Mouse (Mus musculus) spleen, postnatal 36 days (tissue): ENCODE data around the gene Oxnad1.

Experiments
- DNase-seq, 2 experiments: peaks; one replicate each; pipeline ENCODE4 v3.0.0; 2022; ENCODE audit warnings: low spot score in 2 of 2, mixed read lengths in 1 of 2

Oxnad1 gene

GRCm38 (mm10) chr14:32141723-32142122 lies 56.5 kb downstream of the Oxnad1 start, which contains the start of gene Msmb:
Gene Msmb (plus strand): TSS chr14:32142023.
- DNase-seq: no peak

DNA sequence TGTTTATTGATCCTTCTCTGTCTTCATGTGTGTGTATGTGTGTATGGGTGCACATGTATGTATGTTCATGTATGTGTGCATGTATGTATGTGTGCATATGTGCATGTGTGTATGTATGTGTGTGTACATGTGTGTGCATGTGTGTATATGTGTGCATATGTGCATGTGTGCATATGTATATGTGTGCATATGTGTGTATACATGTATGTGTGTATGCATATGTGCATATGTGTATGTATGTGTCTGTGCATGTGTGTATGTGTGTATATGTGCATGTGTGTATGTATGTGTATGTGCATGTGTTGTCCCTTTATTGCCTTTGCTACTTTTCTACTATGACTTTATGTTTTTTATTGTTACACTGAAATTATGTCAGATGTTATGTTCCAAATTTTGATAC lies 59.6 kb downstream of the Oxnad1 start:
- no peak for DNase-seq

- no peak for DNase-seq
Measured at GRCm38 (mm10) chr14:32145401-32145800, 60.2 kb downstream of the Oxnad1 start.

DNA sequence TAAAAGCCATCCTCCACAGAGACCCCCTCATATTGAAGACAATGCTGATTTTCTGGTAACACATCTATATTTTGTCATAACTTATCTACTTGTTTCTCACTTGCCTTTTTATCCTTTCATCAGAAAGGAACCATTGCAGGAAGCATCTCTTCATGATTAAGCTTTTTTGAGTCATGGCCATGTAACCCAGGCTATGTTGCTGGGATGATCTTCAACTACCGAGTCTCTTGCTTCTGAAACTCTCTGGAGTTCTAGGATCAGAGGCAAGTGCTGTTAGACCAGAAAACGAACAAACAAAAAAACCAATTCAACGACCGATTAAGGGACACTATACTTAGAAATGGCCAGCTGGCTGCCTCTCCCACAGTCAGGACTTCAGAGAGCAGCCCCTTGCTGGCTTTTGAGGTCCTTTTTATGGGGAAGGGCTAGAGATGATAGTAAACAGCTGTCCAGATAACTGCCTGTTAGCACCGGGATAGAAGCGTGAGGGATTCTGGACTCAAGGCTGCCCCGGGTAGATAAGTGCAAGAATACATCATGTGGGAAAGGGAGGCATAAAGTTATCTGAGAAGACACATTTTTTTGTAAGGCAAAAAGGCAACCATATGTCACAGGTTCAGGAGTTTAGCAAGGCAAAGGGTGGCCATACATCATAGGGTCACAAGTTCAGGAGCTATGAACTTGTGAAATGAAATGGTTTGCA lies 60.8 kb downstream of the Oxnad1 start:
- peak; percentile 51 to 75 for DNase-seq

GRCm38 (mm10) chr14:32146578-32146977 lies 61.4 kb downstream of the Oxnad1 start:
- no peak for DNase-seq

GRCm38 (mm10) chr14:32150872-32151271 lies 65.7 kb downstream of the Oxnad1 start:
- no peak for DNase-seq

DNA sequence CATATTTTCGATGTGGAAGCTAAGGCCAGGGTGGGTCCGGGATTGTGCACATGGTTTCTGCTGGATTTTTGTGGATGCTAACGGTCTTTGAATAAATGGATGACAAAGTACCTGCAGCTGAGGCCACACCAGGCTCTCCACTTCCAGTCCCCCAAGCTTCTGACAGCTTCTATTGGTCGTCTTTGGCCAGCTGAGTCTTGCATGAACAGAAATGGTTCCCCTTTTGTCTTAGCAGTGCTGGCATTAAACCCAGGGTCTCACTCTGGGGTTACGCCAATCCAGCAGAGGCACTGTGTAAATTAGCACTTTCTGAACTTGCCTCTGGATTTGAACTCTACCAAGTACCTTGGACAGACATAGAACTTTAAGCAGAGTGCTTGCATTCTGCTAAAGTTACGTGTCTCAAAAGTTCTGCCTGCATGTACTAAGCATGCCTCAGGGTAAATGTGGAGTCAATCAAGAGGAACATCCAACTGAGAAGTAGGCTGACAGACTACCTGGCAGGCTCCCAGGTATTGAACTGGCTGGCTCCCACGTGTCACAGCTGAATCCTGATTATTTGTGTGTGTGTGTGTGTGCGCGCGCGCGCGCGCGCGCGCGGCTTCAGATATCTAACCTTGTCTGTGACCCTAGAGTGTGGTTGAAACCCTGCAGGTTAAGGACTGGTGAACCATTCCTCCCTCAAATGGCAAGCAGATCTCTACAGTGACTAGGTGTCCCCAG lies 67.2 kb downstream of the Oxnad1 start:
- no peak for DNase-seq
